Mouse (Mus musculus): ENCODE data around the gene Afap1.

The Afap1 gene

GRCm38 (mm10) chr5:35933059-35933458 is 39.9 kb downstream of the Afap1 start:
- no peak for DNase-seq (ENCODE audit: low read depth, low spot score)

DNA sequence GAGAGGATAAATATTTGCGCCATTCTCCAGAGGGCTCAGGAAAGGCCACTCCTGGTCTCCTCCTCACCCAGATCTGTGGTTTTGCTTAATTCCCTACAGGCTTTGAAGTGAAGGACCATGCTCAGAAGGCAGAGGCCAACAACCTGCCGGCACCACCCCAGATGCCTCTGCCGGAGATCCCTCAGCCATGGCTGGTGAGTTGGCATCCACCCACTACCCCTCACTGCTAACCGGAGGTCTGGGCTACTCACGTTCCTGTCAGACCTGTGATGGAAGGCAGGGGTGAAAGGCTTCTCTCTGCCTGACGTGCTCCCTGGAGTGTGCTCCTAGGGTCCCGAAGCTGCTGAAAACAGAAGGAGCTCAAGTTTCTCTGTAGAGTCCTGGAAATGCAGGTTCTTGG is 42.8 kb downstream of the Afap1 start:
- no peak for DNase-seq (ENCODE audit: low read depth, low spot score)

DNA sequence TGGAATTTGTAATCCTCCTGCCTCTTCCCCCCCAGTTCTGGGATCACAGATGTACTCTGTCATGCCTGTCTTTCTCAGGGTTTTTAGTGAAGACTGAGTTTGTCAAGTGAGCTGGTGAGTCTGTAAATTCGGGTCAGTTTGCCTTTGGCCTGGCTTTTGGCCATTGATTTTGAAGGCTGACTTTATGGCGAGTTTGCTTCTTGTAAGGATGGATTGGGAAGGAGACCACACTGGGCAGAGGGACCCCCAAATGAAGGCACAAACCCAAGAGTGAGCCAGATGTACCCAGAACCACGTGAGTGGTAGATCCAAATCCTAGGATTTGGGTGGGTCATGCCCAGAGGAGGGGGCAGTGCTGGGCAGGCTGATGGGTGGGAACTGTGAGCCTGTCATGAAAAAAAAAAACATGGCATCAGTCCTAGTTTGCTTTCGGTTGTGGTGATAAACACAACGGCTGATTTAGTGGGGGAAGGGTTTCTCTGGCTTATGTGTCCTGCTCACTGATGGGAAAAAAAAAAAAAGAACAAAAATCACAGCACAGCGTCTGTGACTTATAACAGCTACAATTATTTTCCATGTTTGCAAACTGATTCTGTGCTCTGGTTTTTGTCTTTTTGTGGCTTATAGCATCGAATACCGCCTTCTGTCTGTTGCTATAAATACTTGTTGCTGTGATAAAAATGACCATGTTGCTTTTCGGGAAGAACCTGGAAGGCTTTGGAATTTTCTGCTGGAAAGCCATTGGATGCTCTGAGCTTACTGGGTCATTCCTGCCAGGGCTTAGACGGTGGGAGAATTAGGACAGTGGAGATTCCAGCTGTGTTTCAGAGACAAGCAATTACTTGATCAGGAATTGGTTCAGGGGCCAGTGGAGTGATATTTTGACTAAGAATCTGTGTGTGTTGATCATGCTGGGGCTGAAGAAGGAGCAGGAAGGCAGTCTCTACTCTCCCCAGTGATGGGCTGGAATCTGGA is 45.4 kb downstream of the Afap1 start:
- DNase-seq (ENCODE audit: low read depth, low spot score) = no peak

- no peak for DNase-seq (ENCODE audit: low read depth, low spot score)
Observed at GRCm38 (mm10) chr5:35939958-35940357, 46.8 kb downstream of the Afap1 start.

DNA sequence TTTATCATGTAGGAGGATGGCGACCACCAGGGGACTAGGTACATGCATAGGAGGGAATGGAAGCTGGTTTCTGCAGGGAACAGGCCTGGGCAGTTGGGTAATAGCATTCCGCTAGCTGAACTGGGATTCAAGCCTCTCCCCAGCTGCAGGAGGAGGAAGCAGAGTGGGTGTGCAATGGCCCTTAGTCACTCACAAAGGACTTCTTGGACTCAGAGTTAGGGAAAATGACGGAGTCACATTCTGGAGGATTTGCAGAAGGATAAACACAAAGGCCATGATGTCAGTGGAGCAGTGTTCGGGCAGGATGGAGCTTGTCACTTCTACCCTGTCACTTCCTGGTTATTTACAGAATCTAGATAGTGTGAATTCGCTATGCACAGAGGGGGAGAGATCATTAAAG is 50.4 kb downstream of the Afap1 start:
- DNase-seq (ENCODE audit: low read depth, low spot score) = no peak

DNA sequence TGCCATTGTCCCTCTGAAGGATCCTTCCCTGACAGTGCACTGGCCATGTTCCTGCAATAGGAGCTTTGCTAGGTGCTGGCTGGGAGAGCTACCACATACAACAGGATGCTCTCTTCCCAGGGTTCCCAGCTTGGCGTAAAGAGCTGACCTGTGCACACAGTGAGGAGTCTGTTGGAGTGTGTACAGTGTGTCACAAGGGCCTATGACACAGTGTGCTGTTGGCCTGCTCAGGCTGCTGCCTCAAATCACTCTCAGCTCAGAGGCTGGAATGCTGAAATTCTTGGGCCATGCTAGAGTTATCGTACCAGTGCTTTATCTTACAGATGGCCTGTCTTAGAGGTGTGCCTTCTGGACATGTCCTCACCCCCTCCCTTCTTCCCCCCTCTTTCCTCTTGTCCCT is 53.7 kb downstream of the Afap1 start:
- no peak for DNase-seq (ENCODE audit: low read depth, low spot score)

DNA sequence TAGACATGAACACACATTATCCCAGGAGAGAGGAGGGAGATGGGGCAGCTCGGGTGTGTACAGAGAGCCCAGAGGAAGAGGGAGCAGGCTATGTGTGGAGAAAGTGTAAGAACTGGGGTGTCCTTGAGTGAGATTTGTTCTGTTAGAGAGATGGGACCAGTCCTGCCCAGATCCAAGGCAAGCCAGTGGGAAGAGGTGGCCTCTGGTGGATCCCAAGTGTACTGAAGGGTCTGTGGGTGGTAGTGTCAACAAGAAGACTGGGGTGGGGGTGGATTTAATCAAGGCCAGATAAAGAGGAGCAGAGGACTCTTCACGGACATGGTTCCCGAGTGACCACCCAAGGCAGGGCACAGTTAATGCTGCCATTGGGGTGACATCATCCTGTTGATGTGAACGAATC is 54.3 kb downstream of the Afap1 start:
- no peak for DNase-seq (ENCODE audit: low read depth, low spot score)

GRCm38 (mm10) chr5:35948225-35948975 is 55.3 kb downstream of the Afap1 start:
- no peak for DNase-seq (ENCODE audit: low read depth, low spot score)

- DNase-seq (ENCODE audit: low read depth, low spot score) = no peak
Observed at GRCm38 (mm10) chr5:35949061-35949460, 55.9 kb downstream of the Afap1 start.

- no peak for DNase-seq (ENCODE audit: low read depth, low spot score)
Observed at GRCm38 (mm10) chr5:35950504-35950903, 57.4 kb downstream of the Afap1 start.

- no peak for DNase-seq (ENCODE audit: low read depth, low spot score)
Observed at GRCm38 (mm10) chr5:35954055-35954718, 61.1 kb downstream of the Afap1 start.

DNA sequence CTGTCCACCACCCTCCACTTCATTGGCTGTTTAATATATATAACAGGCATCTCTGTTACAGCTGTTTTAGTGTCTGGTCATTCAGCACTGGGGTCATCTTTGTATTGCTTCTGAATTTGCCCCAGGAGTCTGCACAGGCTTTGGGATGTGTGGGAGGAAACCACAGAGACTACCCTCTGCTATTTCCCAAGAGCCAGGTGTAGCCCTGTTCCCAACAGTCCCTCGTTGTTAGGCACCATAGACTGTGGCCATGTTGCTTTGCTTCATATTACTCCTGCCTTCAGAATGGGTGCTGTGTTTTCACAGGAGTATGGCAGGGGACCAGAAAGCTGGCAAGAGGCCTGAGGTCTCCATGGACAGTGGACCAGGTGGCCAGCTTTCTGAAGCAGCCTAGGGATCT is 63.1 kb downstream of the Afap1 start:
- DNase-seq (ENCODE audit: low read depth, low spot score) = no peak

DNA sequence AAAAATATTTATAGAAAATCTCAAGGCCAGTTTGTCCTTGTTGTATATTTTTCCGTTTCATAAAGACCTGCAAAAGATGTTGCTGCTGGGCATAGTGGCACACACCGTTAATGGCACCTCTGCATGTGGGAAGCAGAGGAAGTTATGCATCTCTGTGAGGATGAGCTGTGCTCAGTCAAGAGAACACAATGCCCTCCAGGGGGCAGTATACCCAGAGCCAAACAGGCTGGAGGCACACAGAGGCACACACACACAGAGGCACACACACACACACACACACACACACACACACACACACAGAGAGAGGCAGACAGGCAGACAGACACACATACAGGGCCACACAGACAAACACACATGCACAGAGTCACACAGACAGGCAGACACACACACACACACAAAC is 65.6 kb downstream of the Afap1 start:
- no peak for DNase-seq (ENCODE audit: low read depth, low spot score)

DNA sequence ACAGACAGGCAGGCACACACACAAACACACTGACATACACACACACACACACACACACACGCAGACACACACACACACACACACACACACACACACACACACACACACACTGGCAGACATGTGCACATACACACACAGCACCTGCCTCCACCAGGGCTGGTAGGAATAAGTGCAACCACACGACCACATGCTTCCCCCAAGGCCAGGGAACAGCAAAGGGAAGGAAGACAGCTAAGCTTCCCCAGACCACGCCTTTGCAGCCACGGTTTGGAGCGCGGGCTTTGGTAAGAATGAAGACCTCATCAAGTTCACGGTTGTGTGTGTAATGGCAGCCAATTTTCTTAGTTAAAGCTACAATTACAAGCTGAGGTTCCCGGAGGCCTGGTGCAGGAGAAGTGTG is 67.0 kb downstream of the Afap1 start:
- no peak for DNase-seq (ENCODE audit: low read depth, low spot score)

GRCm38 (mm10) chr5:35961271-35961670 is 68.2 kb downstream of the Afap1 start:
- DNase-seq (ENCODE audit: low read depth, low spot score) = no peak

GRCm38 (mm10) chr5:35963635-35964034 is 70.5 kb downstream of the Afap1 start:
- no peak for DNase-seq (ENCODE audit: low read depth, low spot score)

- DNase-seq (ENCODE audit: low read depth, low spot score) = no peak
Observed at GRCm38 (mm10) chr5:35965036-35965435, 71.9 kb downstream of the Afap1 start.

DNA sequence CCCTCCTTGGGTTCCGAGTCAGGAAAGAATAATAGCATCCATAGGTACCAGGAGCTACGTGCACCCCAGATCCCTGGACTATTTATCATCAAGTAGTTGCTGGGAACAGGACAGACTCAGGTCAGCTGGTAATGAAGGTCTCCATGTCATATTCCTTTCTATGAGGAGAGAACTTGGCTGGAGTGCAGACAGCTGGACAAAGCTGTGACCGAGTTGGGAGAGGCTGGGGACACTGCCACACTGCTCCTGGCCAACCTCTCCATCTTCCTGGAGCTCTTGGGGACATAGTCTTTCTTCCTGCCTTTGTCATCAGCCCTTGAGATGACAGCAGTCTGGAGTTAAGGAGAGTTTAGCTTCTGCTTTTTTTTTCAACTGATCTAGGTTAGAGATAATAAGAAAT is 76.7 kb downstream of the Afap1 start:
- no peak for DNase-seq (ENCODE audit: low read depth, low spot score)

GRCm38 (mm10) chr5:35970380-35971105 is 77.4 kb downstream of the Afap1 start:
- no peak for DNase-seq (ENCODE audit: low read depth, low spot score)

DNA sequence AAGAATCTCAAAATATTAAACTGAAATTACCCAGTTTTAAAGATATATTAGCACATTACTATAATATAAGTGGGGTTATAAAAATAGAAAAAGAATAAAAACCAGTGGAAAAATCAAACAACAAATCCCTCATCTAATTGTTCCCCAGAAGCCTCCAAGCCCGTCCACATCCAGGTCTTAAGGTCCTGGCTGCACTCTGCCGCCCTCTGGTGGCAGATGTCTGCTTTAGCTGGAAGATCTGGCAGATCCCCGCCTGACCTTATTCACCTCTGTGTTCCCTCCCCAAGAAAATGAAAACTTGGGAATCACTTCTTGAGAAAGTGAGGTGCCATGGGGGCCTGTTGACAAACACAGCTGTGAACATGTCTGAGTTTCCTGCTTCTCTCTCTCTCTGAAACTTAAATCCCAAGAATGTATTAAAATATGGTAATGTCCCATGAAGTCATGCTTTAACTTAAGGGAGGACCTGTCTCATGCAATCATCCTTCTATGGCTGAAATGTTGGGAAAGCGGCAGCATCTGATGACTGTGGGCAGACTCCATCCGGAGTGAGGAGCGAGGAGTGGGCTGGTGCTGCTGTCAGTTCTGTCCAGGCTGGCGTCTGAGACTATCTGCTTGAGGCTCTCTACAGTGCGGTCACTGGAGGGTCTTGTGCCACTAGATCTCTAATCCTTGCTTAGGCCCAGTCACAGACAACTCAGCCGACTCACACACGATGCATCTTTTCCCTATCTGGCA is 78.9 kb downstream of the Afap1 start:
- DNase-seq (ENCODE audit: low read depth, low spot score) = no peak

DNA sequence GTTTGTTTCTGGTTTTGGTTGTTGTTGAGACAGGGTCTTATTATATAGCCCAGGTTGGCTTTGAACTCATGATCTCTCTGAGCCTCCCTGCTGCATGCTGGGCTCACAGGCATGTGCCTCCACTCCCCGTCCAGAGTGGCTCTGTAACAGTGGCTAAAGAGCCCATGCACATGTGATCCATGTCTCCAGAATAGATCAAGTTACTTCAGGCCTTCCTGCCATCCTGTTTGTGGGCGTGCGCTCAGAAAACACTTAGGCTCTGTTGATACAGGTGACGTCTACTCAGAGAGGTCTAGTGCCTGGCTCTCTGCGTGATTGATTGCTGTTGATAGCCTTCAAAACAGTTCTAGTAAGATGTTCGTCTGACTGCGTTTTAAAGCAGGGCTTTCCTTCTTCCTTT is 79.6 kb downstream of the Afap1 start:
- DNase-seq (ENCODE audit: low read depth, low spot score) = no peak

All from WW6 (cell line).